ENCODE assay signal across 9 mouse cellular contexts in genomic region chr3:90085281-90085680, GRCm38 (mm10). TPM values are rescaled to one million over a fixed set of nuclear protein-coding genes. Genes with fewer than 3 reads are reported as not detected.
DNase-seq lines count a peak whose midpoint lies in the region; ATAC-seq and TF ChIP-seq lines count a peak whose summit lies in the region.
"Had no signal": no experiment of that assay in that cellular context is flagged by ENCODE, and none has a peak within 500 bp of the region (broad histone marks: within the 10 kb centered on the region; RNA-seq: fewer than 3 reads in every experiment).

No protein-coding gene starts in this region.

- H3K4me3 ChIP-seq in limb, embryonic 15.5 days: no peak overlapping the region
- no peak overlapping the region for H3K4me3 ChIP-seq in limb, embryonic 10.5 days
- no peak overlapping the region for H3K4me3 ChIP-seq in small intestine, adult 2 months (ENCODE audit: low read depth, low read length)

- WGBS in limb, embryonic 15.5 days: 80% methylated on average over 6 of the region's 6 CpGs
- WGBS in limb, embryonic 10.5 days: 93% methylated on average over 6 of the region's 6 CpGs
- WGBS in small intestine, adult 2 months: 23% methylated on average over 6 of the region's 6 CpGs

- ATAC-seq in limb, embryonic 15.5 days (ENCODE audit: insufficient number of reproducible peaks, low FRiP score, low TSS enrichment, low read depth): no peak
- peak; percentile 8 for ATAC-seq in common myeloid progenitor, adult 5-6 weeks (replicated peaks; ENCODE audit: low read depth, poor library complexity, severe bottlenecking)

- H3K27ac ChIP-seq in limb, embryonic 15.5 days: peak overlapping the region; percentile 22; the same call in 1 of the 2 replicates
- no peak overlapping the region for H3K27ac ChIP-seq in limb, embryonic 10.5 days
- H3K27ac ChIP-seq in small intestine, adult 2 months (ENCODE audit: insufficient read depth, low read depth, low read length): peak overlapping the region; percentile 8; the same call in 1 of the 2 replicates

- DNase-seq in limb, embryonic 10.5 days (ENCODE audit: low spot score): no peak
- peak; percentile 29 for DNase-seq in heart, postnatal 14 days
- no peak for DNase-seq in layer of hippocampus, adult 8-10 months (ENCODE audit: low spot score in 2 of 2)
- DNase-seq in cerebellum, adult 8-10 months: no peak
- DNase-seq: cerebellum, adult 2 months; right cerebral cortex, postnatal 25 days had no signal

- H3K9ac ChIP-seq in limb, embryonic 15.5 days: no peak overlapping the region

- TF ChIP-seq POLR2A in small intestine, adult 2 months (IDR thresholded peaks at IDR 0.05; ENCODE audit: low read depth, low read length): no peak

- H3K4me2 ChIP-seq in limb, embryonic 15.5 days: no peak overlapping the region

- peaks cover 41% of the 10 kb centered on the region for H3K4me1 ChIP-seq in limb, embryonic 15.5 days
- H3K4me1 ChIP-seq in limb, embryonic 10.5 days: peaks cover 36% of the 10 kb centered on the region
- peaks cover 23% of the 10 kb centered on the region; the same call in 1 of the 2 replicates for H3K4me1 ChIP-seq in small intestine, adult 2 months (ENCODE audit: control insufficient read depth, insufficient read depth, insufficient read length, low read length)

- peak; percentile 16; the same call in 1 of the 2 replicates for TF ChIP-seq CTCF in small intestine, adult 2 months (IDR thresholded peaks at IDR 0.05; ENCODE audit: extremely low read depth, insufficient read length, insufficient replicate concordance, low read depth, low read length)

- H3K27me3 ChIP-seq in limb, embryonic 15.5 days: no peaks in the 10 kb centered on the region
- H3K27me3 ChIP-seq in limb, embryonic 10.5 days (ENCODE audit: low read depth, poor library complexity, severe bottlenecking): no peaks in the 10 kb centered on the region
- no peaks in the 10 kb centered on the region for H3K27me3 ChIP-seq in small intestine, adult 2 months (ENCODE audit: control insufficient read depth, insufficient read depth, low read length)

- intact Hi-C loops in heart, postnatal 14 days (cut with DNase I): no loop called here

- H3K9me3 ChIP-seq in limb, embryonic 15.5 days: no peaks in the 10 kb centered on the region
- H3K9me3 ChIP-seq in limb, embryonic 10.5 days (replicated peaks): no peaks in the 10 kb centered on the region

- H3K36me3 ChIP-seq in limb, embryonic 15.5 days: peaks cover 46% of the 10 kb centered on the region
- peaks cover 88% of the 10 kb centered on the region for H3K36me3 ChIP-seq in limb, embryonic 10.5 days
- peaks cover 39% of the 10 kb centered on the region for H3K36me3 ChIP-seq in small intestine, adult 2 months (ENCODE audit: control insufficient read depth, insufficient read depth, low read length)

RNA-seq across cellular contexts. Expression of gene Tpm3, which starts 12.8 kb away (rescaled TPM):
- 474 and 545 TPM in 2 replicates for polyA plus RNA-seq in limb, embryonic 15.5 days (2015; fragmentation: Nextera tagmentation; extraction: Ambion mirVana)
- polyA plus RNA-seq in limb, embryonic 10.5 days (2016; fragmentation: Nextera tagmentation; extraction: Ambion mirVana): 634 and 641 TPM in 2 replicates
- 718 and 782 TPM in 2 replicates for total RNA-seq in common myeloid progenitor, adult 5-6 weeks (2017)
- 10 to 100 TPM; 71.0 to 71.4 TPM for total RNA-seq in heart, postnatal 14 days (2021)
- 45.4 and 101 TPM in 2 replicates for polyA plus RNA-seq in small intestine, adult 2 months (2012; rRNA removed)
- 100 to 1,000 TPM; 143 to 186 (median 163) TPM for total RNA-seq in layer of hippocampus, adult 8-10 months (2022)

RNA-seq across cellular contexts. Expression of gene Nup210l, which starts 18.7 kb away (rescaled TPM):
- polyA plus RNA-seq in limb, embryonic 15.5 days (2015; fragmentation: Nextera tagmentation; extraction: Ambion mirVana): 0.28 and 0.30 TPM in 2 replicates
- 0.63 and 0.65 TPM in 2 replicates for polyA plus RNA-seq in limb, embryonic 10.5 days (2016; fragmentation: Nextera tagmentation; extraction: Ambion mirVana)
- 0.27 and 0.39 TPM in 2 replicates for total RNA-seq in common myeloid progenitor, adult 5-6 weeks (2017)
- total RNA-seq in heart, postnatal 14 days (2021): under 1 TPM; 0.12 to 0.14 TPM
- polyA plus RNA-seq in small intestine, adult 2 months (2012; rRNA removed): 0.10 and 0.15 TPM in 2 replicates
- total RNA-seq in layer of hippocampus, adult 8-10 months (2022): under 1 TPM; 0.16 to 0.41 (median 0.32) TPM

RNA-seq across cellular contexts. Expression of gene Ubap2l, which starts 32.9 kb away (rescaled TPM):
- 172 and 174 TPM in 2 replicates for polyA plus RNA-seq in limb, embryonic 15.5 days (2015; fragmentation: Nextera tagmentation; extraction: Ambion mirVana)
- polyA plus RNA-seq in limb, embryonic 10.5 days (2016; fragmentation: Nextera tagmentation; extraction: Ambion mirVana): 234 and 244 TPM in 2 replicates
- total RNA-seq in common myeloid progenitor, adult 5-6 weeks (2017): 180 and 186 TPM in 2 replicates
- 100 to 1,000 TPM; 119 to 130 TPM for total RNA-seq in heart, postnatal 14 days (2021)
- polyA plus RNA-seq in small intestine, adult 2 months (2012; rRNA removed): 26.4 and 52.2 TPM in 2 replicates
- 100 to 1,000 TPM; 165 to 186 (median 173) TPM for total RNA-seq in layer of hippocampus, adult 8-10 months (2022)

RNA-seq across cellular contexts. Expression of gene 4933434E20Rik, which starts 33.8 kb away (rescaled TPM):
- 126 and 140 TPM in 2 replicates for polyA plus RNA-seq in limb, embryonic 15.5 days (2015; fragmentation: Nextera tagmentation; extraction: Ambion mirVana)
- 171 and 183 TPM in 2 replicates for polyA plus RNA-seq in limb, embryonic 10.5 days (2016; fragmentation: Nextera tagmentation; extraction: Ambion mirVana)
- total RNA-seq in common myeloid progenitor, adult 5-6 weeks (2017): 28.8 and 34.0 TPM in 2 replicates
- total RNA-seq in heart, postnatal 14 days (2021): 10 to 100 TPM; 60.6 to 67.1 TPM
- polyA plus RNA-seq in small intestine, adult 2 months (2012; rRNA removed): 12.9 and 18.1 TPM in 2 replicates
- 100 to 1,000 TPM in 1 of 4 experiments, 10 to 100 TPM in 3; 94.7 to 111 (median 99.1) TPM for total RNA-seq in layer of hippocampus, adult 8-10 months (2022)

Comparison
In these comparisons a context has a peak if more than half of its experiments do, and no peak if none do; other contexts are left out.
1. DNase-seq: peak in heart, postnatal 14 days (2 of 2); none in limb, embryonic 10.5 days (single experiment), layer of hippocampus, adult 8-10 months (0 of 2) and cerebellum, adult 8-10 months (single experiment).